Mouse (Mus musculus) neural tube, embryonic 11.5 days (tissue): ENCODE results near the gene Col1a2. TPM values are rescaled to one million over a fixed set of nuclear protein-coding genes. Genes with fewer than 3 reads are reported as not detected.

Experiments used
- ATAC-seq: fragments of 200-750 bp; cut with Nextera tagmentation; 2 replicates; pipeline ENCODE4 v1.8.0; 2017; ENCODE audit warnings: moderate number of reproducible peaks, mild to moderate bottlenecking, moderate TSS enrichment, moderate library complexity; ENCODE audit not compliant: insufficient read depth, low FRiP score, low TSS enrichment
- DNase-seq: peaks from one replicate; pipeline ENCODE4 v3.0.0-alpha.2; 2015; ENCODE audit warnings: low spot score
- H3K27ac ChIP-seq: fragments of 300-500 bp; sonication (generic); 2 replicates; pipeline ENCODE4 v1.5.1; 2014; ENCODE audit warnings: low read depth, mild to moderate bottlenecking, low read length
- H3K27me3 ChIP-seq: fragments of 300-500 bp; sonication (generic); 2 replicates; pipeline ENCODE4 v1.6.1; 2014; ENCODE audit warnings: mild to moderate bottlenecking, low read length, mixed read lengths; ENCODE audit not compliant: control insufficient read depth, insufficient read depth
- H3K36me3 ChIP-seq: fragments of 300-500 bp; sonication (generic); 2 replicates; pipeline ENCODE4 v1.6.1; 2014; ENCODE audit warnings: mild to moderate bottlenecking, low read length, moderate library complexity, mixed read lengths; ENCODE audit not compliant: control insufficient read depth, insufficient read depth
- H3K4me1 ChIP-seq: fragments of 300-500 bp; sonication (generic); 2 replicates; pipeline ENCODE4 v1.6.1; 2014; ENCODE audit warnings: low read length, mixed read lengths; ENCODE audit not compliant: control insufficient read depth, insufficient read depth
- H3K4me2 ChIP-seq: fragments of 300-500 bp; sonication (generic); 2 replicates; pipeline ENCODE4 v1.6.1; 2014; ENCODE audit warnings: low read depth, mild to moderate bottlenecking, moderate library complexity
- H3K4me3 ChIP-seq: fragments of 300-500 bp; sonication (generic); 2 replicates; pipeline ENCODE4 v1.5.1; 2014; ENCODE audit warnings: low read depth, low read length
- H3K9ac ChIP-seq: fragments of 300-500 bp; sonication (generic); 2 replicates; pipeline ENCODE4 v1.6.1; 2014; ENCODE audit warnings: mild to moderate bottlenecking, low read length
- H3K9me3 ChIP-seq: fragments of 300-500 bp; sonication (generic); 2 replicates; pipeline ENCODE4 v1.6.1; 2016; ENCODE audit warnings: low read length; ENCODE audit not compliant: control insufficient read depth
- WGBS: fragments of 180-500 bp; shearing (Covaris S2); extraction: QIAGEN DNeasy Blood & Tissue Kit; methylation state at CpG from one replicate; pipeline ENCODE4 v1.1.7; 2014; 5-methylcytosine and 5-hydroxymethylcytosine counted together
- polyA plus RNA-seq: library from polyadenylated mRNA; unstranded; fragments of >200 nt; fragmentation: Nextera tagmentation; extraction: Ambion mirVana; gene quantifications from 2 replicates; pipeline ENCODE4 v1.2.1, GENCODE M21; 2014

Col1a2 gene
- 150 and 167 TPM in 2 replicates for polyA plus RNA-seq

GRCm38 (mm10) chr6:4504603-4505131 lies at the start of gene Col1a2:
Gene Col1a2 (plus strand): TSS chr6:4504814.
- Histone ChIP-seq H3K36me3 (no peaks in the 10 kb centered on the region), H3K27ac (no peak within 1 kb of the TSS), H3K4me1 (0 out of 2 replicates have a peak, but pooled peaks cover 2% of the 10 kb centered on the region), H3K27me3 (no peaks in the 10 kb centered on the region), H3K9ac (peak within 1 kb of the TSS; percentile 27), H3K4me3 (peak within 1 kb of the TSS; percentile 37), H3K9me3 (no peaks in the 10 kb centered on the region), H3K4me2 (peak within 1 kb of the TSS; percentile 64)
- ATAC-seq (no peak), DNase-seq (no peak)
- WGBS, result 6% methylated on average over 3 of the region's 3 CpGs

- WGBS, result 63% methylated on average over 5 of the region's 5 CpGs
- Histone ChIP-seq H3K27me3 (no peaks in the 10 kb centered on the region), H3K4me1 (peaks cover 13% of the 10 kb centered on the region), H3K4me2 (no peak overlapping the region), H3K27ac (no peak overlapping the region), H3K36me3 (no peaks in the 10 kb centered on the region), H3K9me3 (no peaks in the 10 kb centered on the region), H3K4me3 (no peak overlapping the region), H3K9ac (no peak overlapping the region)
- ATAC-seq (no peak), DNase-seq (no peak)
Measured at GRCm38 (mm10) chr6:4455518-4455917, 49.1 kb upstream of the Col1a2 start.

GRCm38 (mm10) chr6:4455961-4456617 lies 48.5 kb upstream of the Col1a2 start:
- WGBS, result 23% methylated on average over 5 of the region's 5 CpGs
- H3K36me3 ChIP-seq, result no peaks in the 10 kb centered on the region
- ATAC-seq (no peak), DNase-seq (peak; percentile 38)
- H3K9ac ChIP-seq, result no peak overlapping the region
- peaks cover 13% of the 10 kb centered on the region for H3K4me1 ChIP-seq
- H3K4me3 ChIP-seq, result no peak overlapping the region
- peak overlapping the region; percentile 73 for H3K27ac ChIP-seq
- H3K9me3 ChIP-seq, result no peaks in the 10 kb centered on the region
- no peak overlapping the region for H3K4me2 ChIP-seq
- no peaks in the 10 kb centered on the region for H3K27me3 ChIP-seq

- Histone ChIP-seq H3K4me2 (no peak overlapping the region), H3K36me3 (no peaks in the 10 kb centered on the region), H3K27me3 (no peaks in the 10 kb centered on the region), H3K27ac (peak overlapping the region; percentile 73), H3K4me3 (no peak overlapping the region), H3K4me1 (peaks cover 13% of the 10 kb centered on the region), H3K9ac (no peak overlapping the region), H3K9me3 (no peaks in the 10 kb centered on the region)
- WGBS, result 55% methylated on average over 12 of the region's 12 CpGs
- ATAC-seq (no peak), DNase-seq (no peak)
Measured at GRCm38 (mm10) chr6:4456691-4457447, 47.7 kb upstream of the Col1a2 start.

GRCm38 (mm10) chr6:4457555-4457996 lies 47.0 kb upstream of the Col1a2 start:
- Histone ChIP-seq H3K4me1 (peaks cover 13% of the 10 kb centered on the region), H3K36me3 (no peaks in the 10 kb centered on the region), H3K9me3 (no peaks in the 10 kb centered on the region), H3K9ac (no peak overlapping the region), H3K4me2 (no peak overlapping the region), H3K27me3 (no peaks in the 10 kb centered on the region), H3K27ac (no peak overlapping the region), H3K4me3 (no peak overlapping the region)
- ATAC-seq, result no peak
- WGBS, result 16% methylated on average over 6 of the region's 6 CpGs
- DNase-seq, result peak; percentile 64

- H3K9me3 ChIP-seq, result no peaks in the 10 kb centered on the region
- no peak for ATAC-seq
Measured at GRCm38 (mm10) chr6:4465320-4465719, 39.3 kb upstream of the Col1a2 start.

GRCm38 (mm10) chr6:4483577-4483936 lies 21.1 kb upstream of the Col1a2 start:
- 63% methylated on average over 4 of the region's 4 CpGs for WGBS
- DNase-seq (no peak), ATAC-seq (no peak)
- Histone ChIP-seq H3K4me2 (no peak overlapping the region), H3K27me3 (no peaks in the 10 kb centered on the region), H3K9me3 (no peaks in the 10 kb centered on the region), H3K9ac (no peak overlapping the region), H3K4me3 (no peak overlapping the region), H3K27ac (no peak overlapping the region), H3K36me3 (no peaks in the 10 kb centered on the region), H3K4me1 (no peaks in the 10 kb centered on the region)

More at GRCm38 (mm10) chr6:4465320-4465719, 39.3 kb upstream of the Col1a2 start:
- Histone ChIP-seq H3K36me3 (no peaks in the 10 kb centered on the region), H3K4me1 (no peaks in the 10 kb centered on the region), H3K27me3 (no peaks in the 10 kb centered on the region), H3K4me2 (no peak overlapping the region), H3K4me3 (no peak overlapping the region), H3K9ac (no peak overlapping the region), H3K27ac (no peak overlapping the region)
- 59% methylated on average over 3 of the region's 3 CpGs for WGBS
- DNase-seq, result no peak

GRCm38 (mm10) chr6:4483937-4484601 lies 20.5 kb upstream of the Col1a2 start:
- ATAC-seq (no peak), DNase-seq (no peak)
- no peaks in the 10 kb centered on the region for H3K36me3 ChIP-seq
- no peak overlapping the region for H3K4me3 ChIP-seq
- H3K4me1 ChIP-seq, result no peaks in the 10 kb centered on the region
- no peaks in the 10 kb centered on the region for H3K9me3 ChIP-seq
- no peaks in the 10 kb centered on the region for H3K27me3 ChIP-seq
- H3K4me2 ChIP-seq, result no peak overlapping the region
- H3K9ac ChIP-seq, result no peak overlapping the region
- 63% methylated on average over 7 of the region's 7 CpGs for WGBS
- H3K27ac ChIP-seq, result no peak overlapping the region
